Mouse (Mus musculus): ENCODE results near the gene Notch2. TPM values are rescaled to one million over a fixed set of nuclear protein-coding genes. Genes with fewer than 3 reads are reported as not detected.
"Not testable (repeated sequence)": the region's sequence is repeated elsewhere in the genome, so short reads cannot be mapped to it uniquely, and the experiment has no call there.

Notch2 gene
- total RNA-seq, 2 experiments from 2014 or later = 19.3 to 19.5 TPM

- no peak for DNase-seq (ENCODE audit: low spot score)
- intact Hi-C loops (cut with DNase I) = no loop called here
Measured at GRCm38 (mm10) chr3:98045465-98046148, 32.3 kb downstream of the Notch2 start.

- no peak for DNase-seq (ENCODE audit: low spot score)
- intact Hi-C loops (cut with DNase I) = no loop called here
Measured at GRCm38 (mm10) chr3:98046305-98046704, 33.0 kb downstream of the Notch2 start.

DNA sequence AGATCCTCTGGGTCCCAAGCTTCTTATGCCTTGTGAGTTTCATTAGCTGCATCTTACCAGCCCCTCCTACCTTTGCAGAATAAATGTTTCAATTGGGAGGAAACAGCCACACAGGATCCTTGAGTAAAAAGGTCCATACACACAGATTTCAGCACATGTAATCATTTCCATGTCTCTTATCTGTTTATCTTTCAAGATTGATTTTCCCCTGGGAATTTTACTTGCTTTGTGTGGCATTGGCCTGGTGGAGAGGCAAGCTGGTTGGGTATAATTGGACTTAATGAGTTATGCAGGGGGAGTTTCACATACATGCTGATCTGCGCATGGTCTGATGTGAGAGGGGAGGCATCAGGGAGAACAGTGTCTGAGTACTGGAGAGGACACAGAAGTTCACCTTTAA, 36.3 kb downstream of the Notch2 start:
- intact Hi-C loops (cut with DNase I) = no loop called here
- no peak for DNase-seq (ENCODE audit: low spot score)

DNA sequence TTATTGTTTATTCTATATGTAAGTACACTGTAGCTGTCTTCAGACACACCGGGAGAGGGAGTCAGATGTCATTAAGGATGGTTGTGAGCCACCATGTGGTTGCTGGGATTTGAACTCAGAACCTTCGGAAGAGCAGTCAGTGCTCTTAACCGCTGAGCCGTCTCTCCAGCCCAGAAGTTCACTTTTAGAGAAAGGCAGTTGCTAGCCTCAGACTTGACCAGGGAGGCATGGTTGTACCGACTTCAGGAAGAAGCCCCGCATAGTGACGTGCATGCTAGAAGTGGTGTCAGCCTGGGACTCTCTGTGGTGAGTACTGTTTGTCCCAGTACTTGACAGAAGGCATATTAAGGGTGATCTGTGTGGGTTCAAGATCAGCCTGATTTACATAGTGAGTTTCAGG, 36.8 kb downstream of the Notch2 start:
- intact Hi-C loops (cut with DNase I) = not testable (repeated sequence)

GRCm38 (mm10) chr3:98050492-98051406, 37.4 kb downstream of the Notch2 start:
- DNase-seq (ENCODE audit: low spot score) = no peak

More for the DNA sequence above, 36.8 kb downstream of the Notch2 start:
- not testable (repeated sequence) for DNase-seq (ENCODE audit: low spot score)

DNA sequence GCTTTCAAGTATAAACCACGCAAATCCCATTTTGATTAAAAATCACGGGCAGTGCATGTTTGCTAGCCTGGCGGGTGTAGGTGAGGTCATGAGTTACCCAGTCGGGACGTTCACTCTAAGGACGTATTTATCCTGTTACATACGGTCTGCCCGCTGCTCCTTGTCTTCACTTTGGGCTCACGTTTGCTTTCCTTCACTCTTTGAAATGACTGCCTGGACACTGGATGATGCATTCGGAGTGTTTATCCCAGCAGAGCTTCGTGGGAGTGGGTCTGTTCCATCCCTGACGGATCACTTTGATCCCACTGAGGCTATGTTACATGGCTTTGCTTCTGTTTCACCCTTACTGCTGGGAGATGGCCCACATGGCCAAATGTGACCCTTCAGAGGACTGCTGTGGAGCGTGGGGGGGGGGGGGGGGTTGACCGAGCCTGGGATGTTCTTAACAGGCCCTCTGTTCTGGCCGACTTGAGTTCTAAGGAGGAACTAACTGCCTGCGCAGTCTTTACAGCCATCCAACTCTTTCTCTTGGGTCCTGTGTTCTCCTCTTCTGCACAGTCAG, 38.2 kb downstream of the Notch2 start:
- no peak for DNase-seq (ENCODE audit: low spot score)
- intact Hi-C loops (cut with DNase I) = no loop called here

More at GRCm38 (mm10) chr3:98050492-98051406, 37.4 kb downstream of the Notch2 start:
- intact Hi-C loops (cut with DNase I) = no loop called here

DNA sequence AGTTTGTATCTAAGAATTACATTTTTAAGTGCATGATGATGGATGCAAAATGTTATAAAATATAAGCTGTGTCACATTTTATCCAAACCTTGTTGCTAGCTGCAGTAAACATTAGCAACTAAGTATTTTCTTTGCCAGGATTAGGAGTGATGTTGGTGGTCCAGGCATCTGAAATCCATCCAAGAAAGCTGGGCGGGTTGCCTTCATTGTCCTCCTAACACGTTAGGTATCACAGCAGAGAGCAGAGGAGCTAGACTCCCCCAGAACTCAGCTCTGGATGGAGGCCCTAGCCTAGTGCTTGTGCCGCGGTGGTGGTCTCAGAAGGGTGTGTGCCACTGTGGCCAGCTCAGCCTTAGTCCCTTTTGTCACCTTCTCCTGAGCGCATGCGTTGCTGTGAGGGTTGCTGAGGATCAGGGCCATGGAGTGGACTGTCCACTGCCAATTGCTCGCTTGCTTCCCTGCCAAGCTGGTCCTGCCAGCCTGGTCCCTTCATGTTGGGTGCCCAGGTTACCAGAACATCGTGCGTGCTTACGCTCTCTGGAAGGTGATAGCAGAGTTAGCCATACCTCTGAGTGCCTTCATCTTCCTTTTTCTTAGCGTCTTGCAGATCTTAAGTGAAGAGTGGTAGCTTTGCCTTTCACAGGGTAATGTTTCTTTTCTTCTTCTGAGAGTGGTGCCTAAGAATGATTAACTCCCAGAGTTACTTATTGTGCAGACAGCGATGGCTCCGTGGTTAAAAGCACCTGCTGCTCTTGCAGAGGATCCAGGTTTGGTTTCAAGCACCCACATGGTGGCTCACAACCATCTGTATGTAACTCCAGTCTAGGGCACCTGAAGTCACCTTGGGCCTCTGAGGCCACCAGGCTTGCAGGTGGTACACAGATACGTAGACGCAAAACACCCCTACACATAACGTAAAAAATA, 39.4 kb downstream of the Notch2 start:
- DNase-seq (ENCODE audit: low spot score) = no peak
- intact Hi-C loops (cut with DNase I) = no loop called here

DNA sequence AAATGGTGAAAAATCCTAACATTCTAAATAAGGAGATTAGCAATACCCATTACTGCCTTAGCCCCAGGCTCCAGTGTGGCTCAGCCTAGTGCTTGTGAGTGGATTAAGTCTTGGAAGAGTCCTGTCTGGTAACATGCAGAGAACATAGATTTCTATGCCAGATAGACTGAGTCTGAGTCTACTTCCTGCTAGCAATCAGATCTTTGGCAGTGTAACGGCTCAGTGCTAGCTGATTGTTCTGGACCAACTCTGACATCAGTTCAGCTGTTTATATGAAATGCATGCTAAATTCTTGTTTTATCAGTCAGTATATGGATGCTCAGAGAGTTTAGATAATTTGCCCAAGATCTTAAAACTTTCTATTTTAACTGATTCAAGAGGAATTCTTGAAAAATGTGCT, 40.5 kb downstream of the Notch2 start:
- intact Hi-C loops (cut with DNase I) = no loop called here
- no peak for DNase-seq (ENCODE audit: low spot score)

GRCm38 (mm10) chr3:98054334-98055007, 41.1 kb downstream of the Notch2 start:
- intact Hi-C loops (cut with DNase I) = loop anchor here (5.0 kb wide), 1 partner anchor 37 kb away; no protein-coding TSS in a partner anchor
- DNase-seq (ENCODE audit: low spot score) = no peak

DNA sequence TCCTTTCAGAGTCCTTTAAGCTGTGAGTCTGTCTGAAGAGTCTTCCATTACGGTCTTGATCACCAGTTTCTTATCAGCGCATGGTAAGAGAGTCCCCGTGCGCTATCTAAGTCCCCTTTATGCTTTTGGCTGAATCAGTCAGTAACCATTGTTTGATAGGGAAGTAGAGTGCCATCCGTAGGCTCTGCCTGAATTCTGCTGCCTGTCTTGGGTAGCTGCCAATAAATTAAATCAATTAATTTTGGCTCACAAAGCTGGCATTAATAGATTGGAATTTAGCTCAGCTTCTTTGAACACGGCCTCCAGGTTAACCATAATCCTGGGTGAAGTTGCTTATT, 41.6 kb downstream of the Notch2 start:
- intact Hi-C loops (cut with DNase I) = loop anchor here (5.0 kb wide), 1 partner anchor 38 kb away; no protein-coding TSS in a partner anchor
- DNase-seq (ENCODE audit: low spot score) = no peak

DNA sequence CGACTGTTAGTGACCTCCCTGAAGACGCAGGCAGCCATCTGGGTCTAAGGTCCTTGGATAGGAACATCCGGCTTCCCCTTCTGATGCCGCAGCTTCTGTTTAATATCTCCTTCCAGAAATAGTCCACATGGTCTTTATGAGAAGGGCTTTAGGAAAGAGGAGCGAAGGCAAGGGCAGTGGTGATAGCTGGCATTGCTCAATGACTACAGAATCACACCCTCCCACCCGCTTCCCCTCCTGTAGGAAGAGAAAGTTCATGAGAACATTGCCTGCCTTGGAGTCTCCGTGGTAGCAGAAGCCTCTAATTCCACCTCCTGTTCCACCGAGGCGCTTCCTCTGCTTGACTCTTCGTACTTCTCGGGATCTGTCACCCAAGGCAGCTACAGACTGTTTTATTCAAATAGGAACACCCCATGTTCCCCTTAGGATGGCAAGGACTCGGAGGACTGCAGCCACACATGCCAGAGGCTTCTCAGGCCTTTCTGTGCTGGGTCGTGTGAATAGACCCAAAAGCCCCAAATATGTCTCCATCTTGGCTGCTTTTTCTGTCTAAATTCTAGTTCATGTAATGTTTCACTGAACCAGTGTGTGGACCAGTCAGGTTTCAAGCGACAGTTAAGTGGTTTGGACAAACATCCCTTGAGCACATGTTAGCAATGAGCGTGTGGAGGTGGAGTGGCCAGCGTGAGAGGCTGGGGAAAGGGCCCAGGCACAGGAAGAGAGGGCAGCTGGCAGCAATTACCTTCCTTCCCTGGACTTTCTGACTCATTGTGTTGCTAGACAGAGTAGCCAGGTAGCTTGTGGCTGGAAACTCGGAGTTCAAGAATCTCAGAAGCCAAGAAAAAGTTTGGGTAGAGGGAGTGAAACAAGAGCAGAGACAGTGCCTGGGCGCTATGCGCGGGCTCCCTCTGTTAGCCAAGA, 42.7 kb downstream of the Notch2 start:
- intact Hi-C loops (cut with DNase I) = loop anchor here (5.0 kb wide), 1 partner anchor 39 kb away; no protein-coding TSS in a partner anchor
- DNase-seq (ENCODE audit: low spot score) = no peak

DNA sequence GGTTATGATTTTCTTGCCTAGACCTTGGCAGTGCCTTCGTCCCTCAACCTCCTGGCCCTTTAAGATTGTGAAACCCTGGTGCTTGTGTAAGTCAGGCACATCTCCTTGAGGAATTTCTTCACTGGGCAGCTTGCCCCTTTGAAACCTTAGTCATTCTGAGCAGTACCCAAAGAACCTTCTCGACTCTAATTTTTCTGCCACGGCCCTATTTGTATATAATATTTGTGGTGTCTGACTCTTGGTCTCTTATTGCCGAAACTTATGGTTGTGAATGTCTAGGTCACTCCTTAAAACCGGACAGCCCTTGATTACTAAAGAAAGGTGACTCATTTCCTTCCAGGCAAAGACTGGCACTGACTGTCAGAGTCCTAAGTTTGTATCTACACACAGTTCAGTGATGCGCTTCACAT, 43.6 kb downstream of the Notch2 start:
- intact Hi-C loops (cut with DNase I) = loop anchor here (5.0 kb wide), 1 partner anchor 40 kb away; no protein-coding TSS in a partner anchor
- peak; percentile 51 for DNase-seq (ENCODE audit: low spot score)

DNA sequence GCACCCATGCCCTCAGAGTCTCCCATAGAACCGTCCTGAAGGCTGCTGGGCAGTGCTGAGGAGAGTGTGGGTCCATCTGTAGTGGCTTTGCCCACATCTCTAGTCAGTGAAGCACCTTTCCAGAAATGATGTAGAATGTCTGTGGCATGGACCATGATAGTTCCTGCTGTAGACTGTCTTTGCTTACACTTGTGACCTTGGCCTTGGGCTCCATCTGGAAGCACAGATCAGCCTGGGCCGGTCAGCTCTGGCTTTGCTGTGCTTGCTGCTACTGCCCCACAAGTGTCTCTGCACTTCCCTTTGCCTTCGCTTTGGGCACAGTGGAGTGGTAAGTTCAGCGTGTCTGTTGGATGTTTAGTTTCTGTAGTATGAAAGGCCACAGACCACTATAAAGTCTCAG, 45.7 kb downstream of the Notch2 start:
- no peak for DNase-seq (ENCODE audit: low spot score)
- intact Hi-C loops (cut with DNase I) = loop anchor here (5.0 kb wide), 1 partner anchor 42 kb away; no protein-coding TSS in a partner anchor

- DNase-seq (ENCODE audit: low spot score) = no peak
- intact Hi-C loops (cut with DNase I) = no loop called here
Measured at GRCm38 (mm10) chr3:98060981-98061660, 47.8 kb downstream of the Notch2 start.

GRCm38 (mm10) chr3:98061661-98062330, 48.5 kb downstream of the Notch2 start:
- DNase-seq (ENCODE audit: low spot score) = no peak
- intact Hi-C loops (cut with DNase I) = no loop called here

DNA sequence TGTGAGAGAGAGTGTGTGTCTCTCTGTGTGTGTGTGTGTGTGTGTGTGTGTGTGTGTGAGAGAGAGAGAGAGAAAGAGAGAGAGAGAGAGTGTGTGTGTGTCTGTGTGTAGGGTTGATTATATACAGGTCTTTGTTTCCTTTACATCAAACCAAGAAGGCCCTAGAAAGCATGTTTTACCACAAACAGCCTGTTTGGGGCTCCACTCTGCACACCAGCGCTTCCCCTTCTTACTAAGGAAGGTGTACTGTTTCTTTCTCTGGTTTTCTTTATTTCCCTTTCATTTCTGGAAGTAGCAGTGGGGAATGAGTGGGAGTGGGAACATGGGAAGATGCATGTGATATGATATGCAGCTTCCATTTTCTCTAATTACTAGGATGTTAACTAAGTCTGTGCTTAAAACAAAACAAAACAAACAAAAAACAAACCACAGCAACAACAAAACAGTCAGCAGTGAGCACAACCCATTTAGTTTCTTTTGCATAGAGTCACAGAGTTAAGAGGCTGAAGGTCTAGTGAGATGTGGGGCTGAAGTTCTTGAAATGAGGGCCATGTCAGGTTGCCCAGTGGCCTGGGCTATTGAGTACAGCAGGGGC, 49.4 kb downstream of the Notch2 start:
- intact Hi-C loops (cut with DNase I) = no loop called here

More for the DNA sequence above, 49.4 kb downstream of the Notch2 start:
- DNase-seq (ENCODE audit: low spot score) = no peak

Data from heart, postnatal 25 days (tissue).